Mouse (Mus musculus) liver, embryonic 14.5 days (tissue): Measurements from ENCODE around the gene Flt3.

Experiments
- CTCF ChIP-seq: IDR thresholded peaks from 2 replicates; pipeline ENCODE4 v1.5.1; 2016; ENCODE audit warnings: antibody characterized with exemption, low read depth, control low read depth
- EP300 ChIP-seq: IDR thresholded peaks from 2 replicates; pipeline ENCODE4 v1.6.1; 2016; ENCODE audit warnings: antibody characterized with exemption, low read depth

DNA sequence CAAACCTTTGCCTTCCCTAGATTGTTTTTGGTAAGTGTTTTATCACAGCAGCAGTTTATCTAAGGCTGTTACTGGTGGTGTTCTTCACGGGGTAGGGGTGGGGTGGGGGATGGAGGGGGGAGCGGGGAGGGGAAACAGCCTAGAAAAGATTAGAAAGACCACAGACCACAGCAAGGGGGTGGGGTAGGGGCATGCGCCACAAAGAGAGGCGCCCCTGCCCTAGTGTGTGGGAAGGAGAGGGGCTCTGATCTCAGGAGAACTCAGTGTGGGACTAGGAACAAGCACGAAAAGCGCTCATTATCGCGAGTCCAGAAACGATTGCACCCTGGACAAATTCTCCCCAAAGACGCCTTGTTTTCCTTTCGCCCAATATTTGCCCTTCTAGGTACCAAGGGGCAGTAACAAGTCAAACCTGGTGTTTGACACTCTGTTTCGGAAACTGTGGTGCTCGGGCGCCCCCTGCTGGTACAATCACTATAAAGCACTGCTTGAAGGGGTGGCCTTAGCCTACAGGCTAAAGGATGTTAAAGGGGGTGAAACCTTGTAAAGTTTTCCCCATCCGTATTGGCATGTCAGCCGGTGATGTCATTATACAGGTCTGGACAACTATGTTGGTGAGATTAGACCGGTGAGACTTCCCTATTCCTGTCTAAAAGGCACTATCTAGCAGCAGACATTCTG is 76.9 kb downstream of the Flt3 start:
- TF ChIP-seq EP300 = no peak
- TF ChIP-seq CTCF = peak; percentile 91
